Mouse (Mus musculus) liver, adult (tissue): ENCODE results near the gene Cflar.
A peak's percentile ranks its signal among the peaks of the same experiment; 100 is the strongest.
"Not testable (repeated sequence)": the region's sequence is repeated elsewhere in the genome, so short reads cannot be mapped to it uniquely, and the experiment has no call there.

ENCODE experiments used
- GATA4 ChIP-seq: IDR thresholded peaks from 2 replicates; pipeline ENCODE4 v1.6.1; 2014; ENCODE audit warnings: mild to moderate bottlenecking, low read length; ENCODE audit not compliant: insufficient replicate concordance

Cflar gene

GRCm38 (mm10) chr1:58711365-58712016 is at the start of gene Cflar:
Gene Cflar (plus strand): TSS chr1:58711508.
- TF ChIP-seq GATA4: no peak

- no peak for TF ChIP-seq GATA4
Measured at GRCm38 (mm10) chr1:58668191-58668590, 43.1 kb upstream of the Cflar start.

- no peak for TF ChIP-seq GATA4
Measured at GRCm38 (mm10) chr1:58672116-58672515, 39.2 kb upstream of the Cflar start.

GRCm38 (mm10) chr1:58675011-58675410 is 36.3 kb upstream of the Cflar start:
- no peak for TF ChIP-seq GATA4

- no peak for TF ChIP-seq GATA4
Measured at GRCm38 (mm10) chr1:58677575-58677974, 33.7 kb upstream of the Cflar start.

GRCm38 (mm10) chr1:58689426-58689825 is 21.9 kb upstream of the Cflar start:
- no peak for TF ChIP-seq GATA4

GRCm38 (mm10) chr1:58690006-58690744 is 21.1 kb upstream of the Cflar start:
- no peak for TF ChIP-seq GATA4

- peak; percentile 82 for TF ChIP-seq GATA4
Measured at GRCm38 (mm10) chr1:58691718-58692117, 19.6 kb upstream of the Cflar start.

- no peak for TF ChIP-seq GATA4
Measured at GRCm38 (mm10) chr1:58693696-58694095, 17.6 kb upstream of the Cflar start.

- not testable (repeated sequence) for TF ChIP-seq GATA4
Measured at GRCm38 (mm10) chr1:58695810-58696209, 15.5 kb upstream of the Cflar start, which contains the start of gene Als2cr12. Gene Als2cr12 (minus strand): TSS chr1:58695989.

GRCm38 (mm10) chr1:58698781-58699180 is 12.5 kb upstream of the Cflar start:
- no peak for TF ChIP-seq GATA4

GRCm38 (mm10) chr1:58699988-58700387 is 11.3 kb upstream of the Cflar start:
- no peak for TF ChIP-seq GATA4

- TF ChIP-seq GATA4: no peak
Measured at GRCm38 (mm10) chr1:58710711-58711364, 470 bp upstream of the Cflar start.

- peak; percentile 40; the same call in 1 of the 2 replicates for TF ChIP-seq GATA4
Measured at GRCm38 (mm10) chr1:58712076-58713061, 1.1 kb downstream of the Cflar start.
